Mouse (Mus musculus) intestine, embryonic 14.5 days (tissue): Measurements from ENCODE around the gene Tmem131. TPM values are rescaled to one million over a fixed set of nuclear protein-coding genes. Genes with fewer than 3 reads are reported as not detected.

Experiments
- polyA plus RNA-seq: library from polyadenylated mRNA; unstranded; fragments of >200 nt; fragmentation: Nextera tagmentation; extraction: Ambion mirVana; gene quantifications from 2 replicates; pipeline ENCODE4 v1.2.1, GENCODE M21; 2014

Tmem131 gene
- polyA plus RNA-seq, 1 experiment from 2014 or later: 28.6 TPM

Other genes with a start within 250 kb of the Tmem131 start
- gene 4933424G06Rik, start 233.5 kb downstream of the Tmem131 start, polyA plus RNA-seq: not detected in 2 replicates
- 97.0 and 101 TPM in 2 replicates for gene Actr1b, start 229.2 kb downstream of the Tmem131 start, polyA plus RNA-seq
- 0.46 and 0.72 TPM in 2 replicates for gene Zap70, start 181.9 kb downstream of the Tmem131 start, polyA plus RNA-seq
- gene Vwa3b, start 82.9 kb upstream of the Tmem131 start, polyA plus RNA-seq: 0.93 and 2.8 TPM in 2 replicates